Mouse (Mus musculus) kidney, postnatal 0 days (tissue): ENCODE measurements around the gene Actr3b. TPM values are rescaled to one million over a fixed set of nuclear protein-coding genes. Genes with fewer than 3 reads are reported as not detected.
"Not testable (repeated sequence)": the region's sequence is repeated elsewhere in the genome, so short reads cannot be mapped to it uniquely, and the experiment has no call there.

Experiments
- ATAC-seq: fragments of 200-750 bp; cut with Nextera tagmentation; replicated peaks from 2 replicates; pipeline ENCODE4 v1.8.0; 2017; ENCODE audit warnings: low read depth, moderate number of reproducible peaks, moderate TSS enrichment, moderate library complexity; ENCODE audit not compliant: low FRiP score
- DNase-seq: peaks from one replicate; pipeline ENCODE4 v3.0.0-alpha.2; 2016; ENCODE audit warnings: low spot score
- H3K27ac ChIP-seq: fragments of 300-500 bp; sonication (generic); 2 replicates; pipeline ENCODE4 v1.5.1; 2014; ENCODE audit warnings: mild to moderate bottlenecking
- H3K27me3 ChIP-seq: fragments of 300-500 bp; sonication (generic); 2 replicates; pipeline ENCODE4 v1.6.1; 2014; ENCODE audit warnings: low read length, mixed read lengths; ENCODE audit not compliant: insufficient read depth
- H3K36me3 ChIP-seq: fragments of 300-500 bp; sonication (generic); 2 replicates; pipeline ENCODE4 v1.6.1; 2014; ENCODE audit warnings: low read length, mixed read lengths; ENCODE audit not compliant: insufficient read depth
- H3K4me1 ChIP-seq: fragments of 300-500 bp; sonication (generic); replicated peaks from 2 replicates; pipeline ENCODE4 v1.6.1; 2014; ENCODE audit warnings: antibody characterized with exemption, low read length, mixed read lengths; ENCODE audit not compliant: insufficient read depth
- H3K4me2 ChIP-seq: fragments of 300-500 bp; sonication (generic); 2 replicates; pipeline ENCODE4 v1.6.1; 2014; ENCODE audit warnings: mild to moderate bottlenecking, low read length, moderate library complexity, mixed read lengths
- H3K4me3 ChIP-seq: fragments of 300-500 bp; sonication (generic); replicated peaks from 2 replicates; pipeline ENCODE4 v1.5.1; 2014; ENCODE audit warnings: low read depth, low read length
- H3K9ac ChIP-seq: fragments of 300-500 bp; sonication (generic); 2 replicates; pipeline ENCODE4 v1.6.1; 2014; ENCODE audit warnings: low read depth, low read length
- H3K9me3 ChIP-seq: fragments of 300-500 bp; sonication (generic); replicated peaks from 2 replicates; pipeline ENCODE4 v1.6.1; 2016; ENCODE audit warnings: low read length, inconsistent platforms, mixed read lengths
- CTCF ChIP-seq: IDR thresholded peaks from 2 replicates; pipeline ENCODE4 v1.5.1; 2016; ENCODE audit warnings: antibody characterized with exemption, low read depth, mild to moderate bottlenecking, moderate library complexity
- WGBS: fragments of 180-500 bp; shearing (Covaris S2); extraction: QIAGEN DNeasy Blood & Tissue Kit; methylation state at CpG from one replicate; pipeline ENCODE4 v1.1.7; 2014; 5-methylcytosine and 5-hydroxymethylcytosine counted together
- polyA plus RNA-seq: library from polyadenylated mRNA; unstranded; fragments of >200 nt; fragmentation: Nextera tagmentation; extraction: Ambion mirVana; gene quantifications from 2 replicates; pipeline ENCODE4 v1.2.1, GENCODE M21; 2015

Gene Actr3b
- polyA plus RNA-seq = 5.1 and 5.8 TPM in 2 replicates

GRCm38 (mm10) chr5:25759460-25760409 lies at the start of gene Actr3b:
Gene Actr3b, plus strand, starts transcription at chr5:25759997.
- no peaks in the 10 kb centered on the region; the same call in 1 of the 2 replicates for H3K4me1 ChIP-seq
- H3K27me3 ChIP-seq = no peaks in the 10 kb centered on the region
- no peak for TF ChIP-seq CTCF
- DNase-seq (peak; percentile 92), ATAC-seq (peak; percentile 94)
- H3K9me3 ChIP-seq = no peaks in the 10 kb centered on the region
- no peaks in the 10 kb centered on the region for H3K36me3 ChIP-seq
- H3K4me2 ChIP-seq = peak within 1 kb of the TSS; percentile 83
- H3K27ac ChIP-seq = no peak within 1 kb of the TSS
- 3% methylated on average over 45 of the region's 45 CpGs for whole genome bisulfite sequencing
- H3K4me3 ChIP-seq = peak within 1 kb of the TSS; percentile 57
- H3K9ac ChIP-seq = peak within 1 kb of the TSS; percentile 45; the same call in 1 of the 2 replicates

GRCm38 (mm10) chr5:25713001-25713706 lies 46.6 kb upstream of the Actr3b start:
- H3K9me3 ChIP-seq, H3K9ac ChIP-seq, H3K27me3 ChIP-seq, H3K4me3 ChIP-seq, ATAC-seq, DNase-seq, H3K4me2 ChIP-seq, H3K4me1 ChIP-seq, H3K36me3 ChIP-seq, H3K27ac ChIP-seq: not testable (repeated sequence)
- WGBS = 83% methylated on average over 4 of the region's 4 CpGs

GRCm38 (mm10) chr5:25719390-25719789 lies 40.4 kb upstream of the Actr3b start:
- Histone ChIP-seq H3K4me2 (no peak overlapping the region), H3K4me1 (no peaks in the 10 kb centered on the region), H3K36me3 (no peaks in the 10 kb centered on the region), H3K27ac (no peak overlapping the region), H3K4me3 (no peak overlapping the region), H3K9ac (no peak overlapping the region), H3K9me3 (no peaks in the 10 kb centered on the region), H3K27me3 (no peaks in the 10 kb centered on the region)
- ATAC-seq = no peak
- no peak for DNase-seq
- WGBS = 84% methylated on average over 4 of the region's 4 CpGs
- no peak for TF ChIP-seq CTCF

- Histone ChIP-seq H3K36me3 (no peaks in the 10 kb centered on the region), H3K9ac (no peak overlapping the region), H3K4me1 (no peaks in the 10 kb centered on the region), H3K9me3 (no peaks in the 10 kb centered on the region), H3K4me3 (no peak overlapping the region), H3K4me2 (no peak overlapping the region), H3K27ac (no peak overlapping the region), H3K27me3 (no peaks in the 10 kb centered on the region)
- WGBS = 78% methylated on average over 2 of the region's 2 CpGs
- ATAC-seq (no peak), DNase-seq (no peak)
- TF ChIP-seq CTCF = no peak
Measured at GRCm38 (mm10) chr5:25723016-25723415, 36.8 kb upstream of the Actr3b start.

- H3K9ac ChIP-seq = no peak overlapping the region
- H3K27me3 ChIP-seq = no peaks in the 10 kb centered on the region
- no peak for TF ChIP-seq CTCF
- no peak overlapping the region for H3K27ac ChIP-seq
- H3K4me2 ChIP-seq = no peak overlapping the region
- DNase-seq = no peak
- 64% methylated on average over 1 of the region's 1 CpGs for WGBS
- H3K36me3 ChIP-seq = no peaks in the 10 kb centered on the region
- no peaks in the 10 kb centered on the region for H3K4me1 ChIP-seq
- H3K4me3 ChIP-seq = no peak overlapping the region
- H3K9me3 ChIP-seq = no peaks in the 10 kb centered on the region
- no peak for ATAC-seq
Measured at GRCm38 (mm10) chr5:25724134-25724675, 35.6 kb upstream of the Actr3b start.

- Histone ChIP-seq H3K36me3 (no peaks in the 10 kb centered on the region), H3K4me1 (no peaks in the 10 kb centered on the region), H3K27ac (no peak overlapping the region), H3K9me3 (no peaks in the 10 kb centered on the region), H3K9ac (no peak overlapping the region), H3K4me2 (no peak overlapping the region), H3K27me3 (no peaks in the 10 kb centered on the region), H3K4me3 (no peak overlapping the region)
- ATAC-seq (no peak), DNase-seq (peak; percentile 57)
- WGBS = 7% methylated on average over 1 of the region's 1 CpGs
- TF ChIP-seq CTCF = peak; percentile 84
Measured at GRCm38 (mm10) chr5:25734318-25734717, 25.5 kb upstream of the Actr3b start.
